Mouse (Mus musculus) stomach, postnatal 0 days (tissue): ENCODE results near the gene Chst11. TPM values are rescaled to one million over a fixed set of nuclear protein-coding genes. Genes with fewer than 3 reads are reported as not detected.

Experiments
- ATAC-seq: fragments of 200-750 bp; cut with Nextera tagmentation; 2 replicates; pipeline ENCODE4 v1.8.0; 2017; ENCODE audit not compliant: low FRiP score, low TSS enrichment
- DNase-seq: peaks from one replicate; pipeline ENCODE4 v3.0.0-alpha.2; 2016; ENCODE audit warnings: low spot score
- H3K27ac ChIP-seq: fragments of 300-500 bp; sonication (generic); replicated peaks from 2 replicates; pipeline ENCODE4 v1.5.1; 2014; ENCODE audit warnings: mild to moderate bottlenecking, control low read depth
- H3K27me3 ChIP-seq: fragments of 300-500 bp; sonication (generic); 2 replicates; pipeline ENCODE4 v1.6.1; 2014; ENCODE audit warnings: low read length; ENCODE audit not compliant: control insufficient read depth, insufficient read depth
- H3K36me3 ChIP-seq: fragments of 300-500 bp; sonication (generic); 2 replicates; pipeline ENCODE4 v1.6.1; 2014; ENCODE audit warnings: low read length, mixed read lengths; ENCODE audit not compliant: control insufficient read depth, insufficient read depth
- H3K4me1 ChIP-seq: fragments of 300-500 bp; sonication (generic); replicated peaks from 2 replicates; pipeline ENCODE4 v1.6.1; 2014; ENCODE audit warnings: antibody characterized with exemption; ENCODE audit not compliant: control insufficient read depth, insufficient read depth
- H3K4me2 ChIP-seq: fragments of 300-500 bp; sonication (generic); replicated peaks from 2 replicates; pipeline ENCODE4 v1.6.1; 2014; ENCODE audit warnings: low read depth, mild to moderate bottlenecking, control low read depth, moderate library complexity
- H3K4me3 ChIP-seq: fragments of 300-500 bp; sonication (generic); 2 replicates; pipeline ENCODE4 v1.5.1; 2014; ENCODE audit warnings: low read depth, low read length, control low read depth
- H3K9ac ChIP-seq: fragments of 300-500 bp; sonication (generic); 2 replicates; pipeline ENCODE4 v1.6.1; 2014; ENCODE audit warnings: mild to moderate bottlenecking, low read length, control low read depth, mixed read lengths
- H3K9me3 ChIP-seq: fragments of 300-500 bp; sonication (generic); 2 replicates; pipeline ENCODE4 v1.6.1; 2016; ENCODE audit warnings: low read length; ENCODE audit not compliant: control insufficient read depth
- CTCF ChIP-seq: IDR thresholded peaks from 2 replicates; pipeline ENCODE4 v1.5.1; 2016; ENCODE audit warnings: antibody characterized with exemption, low read depth, mild to moderate bottlenecking, moderate library complexity
- EP300 ChIP-seq: optimal IDR thresholded peaks from 2 replicates; pipeline ENCODE3; 2016; ENCODE audit warnings: antibody characterized with exemption
- WGBS: fragments of 180-500 bp; shearing (Covaris S2); extraction: QIAGEN DNeasy Blood & Tissue Kit; methylation state at CpG from one replicate; pipeline ENCODE4 v1.1.7; 2014; 5-methylcytosine and 5-hydroxymethylcytosine counted together
- polyA plus RNA-seq: library from polyadenylated mRNA; unstranded; fragments of >200 nt; fragmentation: Nextera tagmentation; extraction: Ambion mirVana; gene quantifications from 2 replicates; pipeline ENCODE4 v1.2.1, GENCODE M21; 2015

Gene Chst11
- polyA plus RNA-seq, 1 experiment from 2014 or later: 0.45 TPM

DNA sequence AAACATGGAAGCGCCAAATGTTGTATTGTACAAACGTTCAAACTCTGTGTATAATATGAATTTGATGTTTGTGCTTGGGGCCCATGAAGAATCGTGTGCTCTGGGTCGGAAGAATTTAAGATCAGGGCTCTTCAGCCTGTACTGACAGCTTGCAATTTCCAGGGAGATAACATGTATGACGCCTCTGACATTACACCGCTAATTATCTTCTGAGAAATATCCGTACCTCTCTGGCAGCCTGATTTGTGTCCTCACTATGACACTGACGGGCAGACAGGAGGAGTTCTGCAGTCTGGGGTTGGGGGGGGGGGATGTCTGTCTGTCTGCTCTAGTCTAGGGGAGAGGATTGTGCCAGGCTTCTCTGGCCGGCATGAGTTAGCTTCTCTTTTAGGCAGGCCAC is 56.6 kb downstream of the Chst11 start:
- 74% methylated on average over 9 of the region's 9 CpGs for WGBS
- no peak overlapping the region for H3K27ac ChIP-seq
- no peak for ATAC-seq

DNA sequence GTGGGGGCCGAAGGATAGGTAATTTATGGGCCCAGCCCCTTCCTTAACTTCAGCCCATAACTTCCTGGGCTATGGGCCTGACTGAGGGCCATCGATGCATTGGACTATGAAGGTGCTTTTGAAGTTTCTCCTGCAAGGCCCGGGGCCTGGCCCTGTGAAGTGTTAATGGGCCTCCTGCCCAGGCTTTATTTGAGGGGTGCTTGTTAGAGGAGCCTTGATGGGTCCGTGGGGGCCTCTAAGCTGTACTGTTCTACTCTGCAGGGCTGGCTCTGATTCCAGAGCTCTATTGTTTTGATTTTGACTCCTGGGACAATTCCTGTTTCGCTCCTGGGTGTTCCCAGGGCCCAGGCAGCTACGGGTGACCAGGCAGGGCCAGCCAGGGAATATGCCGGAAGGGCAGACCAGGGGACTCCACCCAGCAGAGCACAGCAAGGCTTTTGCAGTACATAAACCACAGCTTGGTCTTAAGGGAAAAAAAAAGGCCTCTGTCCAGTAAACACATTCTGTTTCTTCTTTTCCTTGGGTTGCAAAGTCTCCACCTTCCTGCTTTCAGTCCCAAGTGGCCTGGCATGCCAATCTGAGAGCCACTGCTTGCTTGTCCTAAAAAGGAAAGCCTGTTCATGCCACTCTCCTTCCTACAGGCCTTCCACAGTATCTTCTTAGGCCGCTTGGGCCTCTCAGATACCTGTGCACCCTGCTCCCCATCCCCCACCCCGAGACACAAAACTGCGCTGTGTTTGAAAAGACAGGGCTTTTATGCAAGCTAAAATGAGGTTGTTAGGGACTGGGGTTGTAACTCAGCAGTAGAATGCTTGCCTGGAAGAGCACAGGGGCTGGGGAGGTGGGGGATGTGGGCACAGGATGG is 57.5 kb downstream of the Chst11 start:
- WGBS: 51% methylated on average over 10 of the region's 10 CpGs
- no peaks in the 10 kb centered on the region for H3K4me1 ChIP-seq
- no peak overlapping the region for H3K4me3 ChIP-seq
- H3K27me3 ChIP-seq: no peaks in the 10 kb centered on the region
- H3K9me3 ChIP-seq: no peaks in the 10 kb centered on the region
- H3K9ac ChIP-seq: 0 out of 2 replicates have a peak overlapping the region, but pooled peaks have one; percentile 8
- H3K36me3 ChIP-seq: no peaks in the 10 kb centered on the region
- peak; percentile 47; the same call in 1 of the 2 replicates for ATAC-seq
- peak; percentile 21 for DNase-seq
- H3K27ac ChIP-seq: 0 out of 2 replicates have a peak overlapping the region, but pooled peaks have one; percentile 35
- no peak overlapping the region for H3K4me2 ChIP-seq
- no peak for TF ChIP-seq CTCF
- no peak for TF ChIP-seq EP300

More for the DNA sequence above, 56.6 kb downstream of the Chst11 start:
- TF ChIP-seq CTCF: no peak
- no peak for TF ChIP-seq EP300
- Histone ChIP-seq H3K9ac (no peak overlapping the region), H3K4me1 (no peaks in the 10 kb centered on the region), H3K4me3 (no peak overlapping the region), H3K27me3 (no peaks in the 10 kb centered on the region), H3K36me3 (no peaks in the 10 kb centered on the region), H3K9me3 (no peaks in the 10 kb centered on the region), H3K4me2 (no peak overlapping the region)
- no peak for DNase-seq

DNA sequence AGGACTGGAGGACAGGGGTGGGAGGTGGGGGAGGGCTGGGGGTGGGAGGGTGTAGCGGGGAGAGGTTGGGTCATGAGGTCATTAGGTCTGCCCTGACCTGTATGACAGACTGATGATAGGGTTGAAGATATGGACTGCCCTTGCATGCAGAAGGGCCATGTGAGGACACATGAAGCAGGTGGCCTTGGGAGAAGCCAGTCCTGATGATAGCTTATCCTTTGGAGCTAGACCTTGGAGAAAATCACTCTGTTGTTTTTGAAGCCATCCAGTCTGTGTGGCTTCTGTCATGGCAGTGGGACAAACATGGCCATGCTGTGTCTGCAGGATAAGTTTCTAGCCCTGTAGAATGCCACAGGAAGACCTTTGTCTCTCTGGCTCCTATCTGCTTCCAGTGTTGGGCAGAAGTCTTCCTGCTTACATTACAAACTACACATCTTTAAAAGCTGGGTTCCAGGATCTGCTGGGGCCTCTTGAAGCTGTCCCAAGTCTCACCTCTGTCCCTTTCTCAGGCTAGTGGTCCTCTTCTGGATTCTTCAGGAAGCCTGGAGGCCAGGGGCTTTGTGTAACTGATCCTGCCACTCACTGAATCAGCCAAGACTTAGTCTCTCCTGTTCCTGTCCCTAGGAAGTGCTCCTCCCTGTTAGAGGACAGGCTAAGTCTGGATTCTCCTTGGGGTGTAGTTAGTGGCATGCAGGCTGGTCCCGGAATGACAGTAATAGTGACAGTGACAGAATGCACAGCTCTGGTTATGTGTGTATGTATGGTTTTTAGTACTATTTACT is 58.4 kb downstream of the Chst11 start:
- ATAC-seq (no peak), DNase-seq (no peak)
- Histone ChIP-seq H3K9me3 (no peaks in the 10 kb centered on the region), H3K36me3 (no peaks in the 10 kb centered on the region), H3K4me2 (no peak overlapping the region), H3K4me3 (no peak overlapping the region), H3K4me1 (no peaks in the 10 kb centered on the region), H3K27me3 (no peaks in the 10 kb centered on the region), H3K9ac (no peak overlapping the region), H3K27ac (no peak overlapping the region)
- no peak for TF ChIP-seq EP300
- no peak for TF ChIP-seq CTCF
- WGBS: 86% methylated on average over 1 of the region's 2 CpGs

DNA sequence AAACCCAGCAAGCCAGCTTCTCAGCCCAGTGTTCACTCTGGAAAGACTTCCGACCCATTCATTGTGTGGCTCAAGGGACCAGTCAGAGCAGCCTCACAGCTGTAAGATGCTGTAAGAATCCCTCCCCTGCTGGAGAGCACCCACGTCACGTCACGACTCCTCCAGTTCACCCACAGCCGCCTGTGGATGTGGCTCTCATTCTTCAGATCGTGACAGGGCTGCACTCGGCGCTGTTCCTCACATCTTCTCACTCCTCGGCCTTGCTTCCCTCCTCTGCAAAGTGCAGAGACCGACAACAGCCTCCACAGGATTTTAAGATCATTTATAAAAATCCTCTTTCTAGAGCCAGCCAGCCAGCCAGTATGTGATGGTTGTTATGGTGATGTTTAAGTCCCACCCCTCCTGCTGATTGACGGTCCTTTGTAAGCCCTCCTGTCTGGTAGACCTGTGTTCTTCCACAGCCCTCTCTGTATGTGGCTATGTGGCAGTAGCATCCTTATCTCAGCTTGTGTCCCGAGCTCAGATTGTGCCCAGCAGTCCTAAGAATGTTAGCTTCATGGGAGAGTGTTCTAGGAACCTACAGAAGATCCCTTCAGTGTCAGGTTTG is 64.0 kb downstream of the Chst11 start:
- Histone ChIP-seq H3K4me2 (no peak overlapping the region), H3K4me1 (no peaks in the 10 kb centered on the region), H3K27me3 (no peaks in the 10 kb centered on the region), H3K9ac (no peak overlapping the region), H3K9me3 (no peaks in the 10 kb centered on the region), H3K36me3 (no peaks in the 10 kb centered on the region), H3K27ac (no peak overlapping the region), H3K4me3 (no peak overlapping the region)
- 50% methylated on average over 12 of the region's 12 CpGs for WGBS
- ATAC-seq (no peak), DNase-seq (no peak)
- TF ChIP-seq CTCF: no peak
- TF ChIP-seq EP300: no peak

DNA sequence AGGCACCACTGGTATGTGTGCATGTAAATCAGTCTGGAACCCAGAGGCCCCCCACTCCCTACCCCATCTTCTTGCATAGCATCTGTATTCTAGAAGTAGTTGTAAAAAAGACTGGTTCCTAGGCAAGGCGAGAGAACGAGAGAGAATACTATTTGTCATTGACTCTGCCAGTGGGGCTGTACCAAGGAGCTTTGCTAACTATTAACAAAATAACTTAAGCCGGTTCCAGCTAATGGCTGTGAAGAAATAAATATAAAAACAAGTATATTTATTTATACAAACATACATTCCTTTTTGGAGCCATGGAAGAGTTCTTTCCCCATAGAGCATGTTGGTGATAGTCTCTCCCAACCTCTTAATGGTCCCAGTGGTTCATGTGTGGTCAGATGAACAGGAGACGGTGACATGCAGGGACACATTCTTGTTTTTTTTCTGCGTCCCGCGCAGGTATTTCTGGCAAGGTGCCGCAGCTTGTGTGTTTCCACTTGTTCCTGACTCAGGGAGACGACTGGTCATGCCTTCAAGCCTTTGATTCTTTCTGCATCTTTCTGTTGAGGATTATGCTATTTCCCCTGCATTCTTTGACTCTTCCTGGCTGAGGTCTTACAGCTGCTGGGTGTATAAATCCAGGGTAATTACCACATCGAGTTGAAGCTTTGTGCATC is 68.7 kb downstream of the Chst11 start:
- 64% methylated on average over 10 of the region's 10 CpGs for WGBS
- H3K27me3 ChIP-seq: no peaks in the 10 kb centered on the region

More for the DNA sequence above, 68.7 kb downstream of the Chst11 start:
- H3K9ac ChIP-seq: no peak overlapping the region
- no peak for TF ChIP-seq CTCF
- no peak for TF ChIP-seq EP300
- H3K36me3 ChIP-seq: no peaks in the 10 kb centered on the region
- no peak overlapping the region for H3K27ac ChIP-seq
- ATAC-seq (no peak), DNase-seq (no peak)
- H3K4me2 ChIP-seq: no peak overlapping the region
- H3K4me3 ChIP-seq: no peak overlapping the region
- no peaks in the 10 kb centered on the region for H3K9me3 ChIP-seq
- H3K4me1 ChIP-seq: no peaks in the 10 kb centered on the region
